Mouse (Mus musculus): ENCODE results near the gene Proca1.

Gene Proca1

DNA sequence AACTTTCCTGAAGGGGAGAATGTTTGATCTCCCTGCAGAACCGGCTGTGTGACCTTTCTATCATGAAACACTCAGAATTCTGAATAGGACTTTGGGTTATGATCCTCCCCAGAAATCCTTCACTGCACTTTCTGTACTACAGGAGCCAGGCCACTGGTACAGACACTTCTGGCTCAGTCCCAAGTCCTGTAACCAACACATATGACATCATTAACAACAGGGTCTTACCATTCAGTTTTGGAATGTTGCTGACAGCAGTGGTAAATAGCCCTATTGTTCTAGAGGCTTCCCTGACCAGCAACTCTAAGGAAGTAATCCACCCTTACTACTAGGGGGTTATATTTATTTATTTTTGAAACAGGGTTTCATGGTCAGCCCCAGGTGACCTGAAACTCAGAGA is at the start of gene Proca1:
TSS of gene Proca1 (plus strand) at position 280 of the 400 bp plus-strand sequence.
- no peak for DNase-seq (ENCODE audit: low read depth)

DNA sequence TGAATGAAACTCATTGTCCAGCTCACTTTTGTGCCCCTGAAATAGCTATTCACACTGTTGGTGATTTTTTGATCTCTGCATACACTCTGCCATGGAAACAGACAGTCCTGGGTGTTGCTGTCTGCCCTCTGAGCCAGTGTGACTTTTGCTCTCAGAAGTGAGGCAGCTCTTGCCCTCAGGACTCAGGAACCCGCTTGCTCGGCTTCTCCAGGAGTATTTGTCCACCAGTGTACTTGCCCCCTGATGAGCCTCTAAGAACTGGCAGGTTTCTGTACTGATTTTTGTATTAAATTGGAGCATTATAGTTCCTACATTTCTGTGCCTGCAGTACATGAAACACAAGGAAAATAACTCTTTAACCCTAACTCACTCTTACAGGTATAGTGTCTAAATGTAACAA is 49.7 kb upstream of the Proca1 start:
- DNase-seq (ENCODE audit: low read depth) = no peak

DNA sequence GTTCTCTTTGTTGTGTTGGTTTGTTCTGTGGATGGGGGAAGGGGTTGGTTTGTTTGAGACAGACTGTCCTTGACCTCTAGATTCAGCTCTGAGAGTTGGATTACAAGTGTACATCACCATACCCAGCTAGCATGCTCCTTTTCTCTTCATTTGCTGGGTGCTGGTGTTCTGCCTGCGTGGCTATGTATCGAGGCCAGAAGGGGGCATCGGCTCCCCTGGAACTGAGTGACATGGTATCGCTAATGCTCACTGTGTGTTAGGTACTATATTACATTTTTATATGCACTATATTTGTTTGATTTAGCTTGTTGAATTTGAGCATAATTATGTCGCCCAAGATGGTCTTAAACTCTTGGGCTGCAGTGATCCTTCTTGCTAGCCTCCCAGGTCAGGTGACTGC is 47.0 kb upstream of the Proca1 start:
- DNase-seq (ENCODE audit: low read depth) = no peak

DNA sequence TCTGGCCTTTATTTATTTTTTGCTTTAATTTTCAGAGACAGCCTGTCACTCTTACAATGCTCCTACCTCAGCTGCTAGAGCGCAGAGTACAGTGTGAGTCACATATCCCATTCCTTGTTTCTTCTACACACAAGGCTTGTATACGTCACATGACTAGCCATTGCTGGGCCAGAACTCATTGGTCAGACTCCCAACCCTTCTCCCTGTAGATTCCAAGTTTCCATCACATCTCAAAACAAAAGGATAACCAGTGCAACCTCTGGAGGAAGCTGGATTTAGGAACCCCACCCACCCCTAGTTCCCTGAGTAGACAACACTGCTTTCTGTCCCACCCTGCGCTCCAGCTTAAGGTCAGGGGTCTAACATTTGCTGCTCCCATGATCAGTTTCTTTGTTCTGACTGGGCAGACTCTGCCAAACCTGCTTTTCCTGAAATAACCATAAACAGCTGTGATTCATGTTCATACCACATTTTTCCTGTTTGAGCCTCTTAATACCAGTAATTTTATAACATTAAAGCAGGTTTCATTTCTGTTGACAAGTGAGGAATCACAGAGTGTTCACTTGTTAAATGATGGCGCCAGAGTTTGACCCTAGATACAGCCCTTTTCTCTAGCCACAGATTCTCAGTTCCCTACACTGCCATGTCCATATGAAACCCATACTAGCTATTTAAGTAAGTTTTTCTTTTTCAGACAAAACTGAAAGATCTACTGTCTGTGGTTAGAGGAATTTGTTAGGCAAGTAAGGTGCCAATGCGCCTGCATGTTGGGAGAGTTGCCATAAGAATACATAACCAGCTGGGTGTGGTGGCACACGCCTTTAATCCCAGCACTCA is 46.3 kb upstream of the Proca1 start:
- no peak for DNase-seq (ENCODE audit: low read depth)

DNA sequence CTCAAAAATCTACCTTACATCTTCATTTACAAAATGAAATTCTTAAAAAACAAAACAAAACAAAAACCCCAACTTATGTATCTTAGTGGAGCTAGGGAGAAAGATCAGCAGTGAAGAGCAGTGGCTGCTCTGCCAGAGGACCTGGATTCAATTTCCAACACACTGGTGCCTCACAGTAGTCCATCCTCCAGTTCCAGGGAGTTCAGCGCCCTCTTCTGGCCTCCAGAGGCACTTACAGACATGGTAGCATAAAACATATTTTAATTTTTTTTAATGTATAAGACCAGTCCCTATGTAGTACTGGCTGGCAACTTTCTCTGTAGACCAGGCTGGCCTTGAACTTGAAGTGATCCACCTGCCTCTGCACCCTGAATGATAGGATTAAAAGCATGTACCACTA is 42.0 kb upstream of the Proca1 start:
- DNase-seq (ENCODE audit: low read depth) = peak; percentile 61

DNA sequence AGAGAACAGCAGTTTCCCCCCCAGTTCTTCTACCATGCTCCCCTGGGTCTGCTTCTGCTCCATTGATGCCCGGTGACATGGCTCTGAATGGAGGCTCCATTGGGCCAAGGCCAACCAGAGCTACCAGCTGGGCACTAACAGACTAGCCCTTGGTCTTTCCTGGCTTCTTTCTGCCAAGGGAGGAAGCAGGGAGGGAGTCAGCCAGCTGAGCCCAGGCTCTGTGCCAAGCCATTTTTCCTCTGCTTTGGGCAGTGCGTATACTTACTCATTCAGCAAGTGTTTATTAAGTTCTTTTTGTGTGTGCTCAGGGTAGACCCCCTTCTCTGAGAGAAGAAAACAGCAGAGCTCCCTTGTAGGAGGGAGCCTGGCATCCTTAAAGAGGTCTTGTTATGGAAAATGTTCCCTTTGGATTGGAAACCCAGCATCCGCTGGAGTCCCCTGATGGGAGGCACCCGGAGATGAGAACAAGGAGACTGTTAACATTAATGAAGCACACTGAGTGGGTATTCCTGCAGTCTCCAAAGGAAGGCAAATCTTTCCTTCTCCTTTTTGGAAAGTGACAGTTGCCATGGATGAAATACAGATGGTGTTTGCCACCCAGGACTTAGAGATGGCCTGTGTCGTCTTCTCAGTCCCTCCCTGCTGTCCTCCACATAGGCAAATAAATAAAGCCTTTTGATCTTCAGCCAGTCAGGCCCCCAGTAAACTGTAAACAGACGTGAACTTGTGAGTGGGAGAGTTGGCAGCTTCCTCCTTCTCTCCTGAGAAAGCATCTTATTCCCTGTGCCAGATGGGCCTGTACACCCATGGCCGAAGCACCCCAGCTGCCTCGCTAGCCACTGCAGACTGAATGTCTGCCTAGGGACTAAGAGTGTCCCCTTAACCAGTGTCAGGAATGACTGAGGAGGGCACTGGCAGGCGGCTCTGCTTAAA is 40.6 kb upstream of the Proca1 start:
- no peak for DNase-seq (ENCODE audit: low read depth)

DNA sequence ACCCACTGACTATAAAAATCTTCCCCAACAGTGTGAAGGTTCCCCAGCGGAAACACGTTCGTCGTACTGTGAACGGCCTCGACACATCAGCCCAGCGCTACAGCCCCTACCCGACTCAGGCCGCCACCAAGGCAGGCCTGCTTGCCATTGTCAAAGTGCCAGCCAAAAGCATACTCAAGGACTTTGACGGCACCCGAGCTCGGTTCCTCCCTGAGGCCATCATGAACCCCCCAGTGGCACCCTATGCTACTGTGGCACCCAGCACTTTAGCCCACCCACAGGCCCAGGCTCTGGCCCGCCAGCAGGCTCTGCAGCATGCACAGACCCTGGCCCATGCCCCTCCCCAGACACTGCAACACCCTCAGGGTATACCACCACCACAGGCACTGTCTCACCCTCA is 39.4 kb upstream of the Proca1 start:
- DNase-seq (ENCODE audit: low read depth) = no peak

DNA sequence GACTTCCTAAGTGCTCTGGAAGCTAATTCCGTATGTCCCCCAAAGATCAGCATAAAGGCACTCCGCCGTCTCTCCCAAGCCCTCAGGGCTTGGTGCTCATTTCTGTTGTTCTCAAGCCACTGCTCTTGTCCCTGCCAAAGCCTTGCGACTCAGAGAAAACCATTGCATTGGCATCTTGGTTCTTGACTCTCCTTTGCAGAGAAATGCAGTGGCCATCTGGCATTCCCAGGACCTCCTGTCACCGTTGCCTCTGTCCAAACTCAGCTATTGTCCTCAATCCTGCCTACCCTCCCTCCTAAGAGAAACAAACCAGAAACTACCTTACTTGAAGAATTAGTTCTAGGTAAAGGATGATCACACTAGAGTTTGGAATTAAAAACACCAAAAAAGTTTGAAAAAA is 37.5 kb upstream of the Proca1 start:
- no peak for DNase-seq (ENCODE audit: low read depth)

DNA sequence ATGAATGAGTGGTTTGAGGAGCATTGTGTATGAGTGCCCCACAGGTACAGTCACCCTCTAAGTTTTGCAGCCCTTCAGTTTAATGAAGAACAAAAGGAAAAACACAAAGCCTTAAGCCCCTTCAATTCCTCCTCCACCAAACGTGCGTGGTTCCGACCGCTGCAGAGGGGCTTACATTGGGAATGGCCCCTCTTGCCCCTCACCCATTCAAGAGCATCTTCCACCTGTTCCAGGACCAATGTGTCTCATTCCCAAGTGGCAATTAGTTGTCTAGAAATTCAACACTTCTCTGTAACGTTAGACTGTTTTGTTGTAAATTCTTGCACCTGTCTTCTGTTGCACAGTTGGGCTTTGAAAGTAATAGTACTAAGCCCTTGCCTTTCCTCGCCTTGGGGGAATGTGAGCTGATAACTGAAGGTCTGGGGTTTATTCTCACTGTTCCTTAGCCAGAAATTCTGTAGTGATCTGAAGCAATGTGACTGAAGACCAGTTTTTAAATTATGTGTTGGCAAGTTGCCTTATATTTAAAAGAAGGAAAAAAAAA is 37.0 kb upstream of the Proca1 start:
- DNase-seq (ENCODE audit: low read depth) = no peak

DNA sequence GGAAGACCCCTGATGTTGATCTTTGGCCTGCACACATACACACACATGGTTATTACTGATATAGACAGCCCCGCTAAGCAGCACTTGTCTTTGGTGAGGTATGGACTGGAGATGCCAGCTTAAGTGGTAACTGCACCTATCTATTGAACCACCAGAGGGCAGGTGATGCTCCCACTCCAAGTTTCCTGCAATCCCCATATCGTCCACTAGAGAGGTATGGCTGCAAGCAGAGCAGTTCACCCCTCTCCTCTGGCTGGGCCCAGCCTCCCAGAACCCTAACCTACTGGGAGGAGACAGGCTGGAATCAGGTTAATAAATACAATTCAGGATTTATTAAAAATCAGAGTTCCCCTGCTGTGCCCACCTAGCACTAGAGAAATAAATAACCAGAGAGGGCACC is 34.1 kb upstream of the Proca1 start:
- DNase-seq (ENCODE audit: low read depth) = peak; percentile 86

DNA sequence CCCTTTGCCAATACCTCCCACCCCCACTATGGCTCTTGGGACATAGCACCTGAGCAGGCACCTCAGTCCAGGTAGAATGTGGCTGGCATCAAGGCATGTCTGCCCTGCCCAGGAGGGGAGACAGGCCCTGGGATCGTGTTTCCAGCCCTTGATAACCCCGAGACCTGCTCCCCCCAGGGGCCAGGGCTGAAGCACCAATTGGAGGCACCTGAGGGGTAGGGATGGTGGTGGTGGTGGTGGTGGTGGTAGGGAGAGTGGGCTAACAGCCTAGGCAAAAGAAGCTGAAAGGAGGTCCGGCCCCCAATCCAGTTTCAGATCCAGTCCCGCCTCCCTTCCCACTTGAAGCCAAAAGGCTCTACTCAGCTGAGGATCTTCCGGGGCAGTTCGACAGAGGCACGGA is 33.6 kb upstream of the Proca1 start:
- DNase-seq (ENCODE audit: low read depth) = no peak

DNA sequence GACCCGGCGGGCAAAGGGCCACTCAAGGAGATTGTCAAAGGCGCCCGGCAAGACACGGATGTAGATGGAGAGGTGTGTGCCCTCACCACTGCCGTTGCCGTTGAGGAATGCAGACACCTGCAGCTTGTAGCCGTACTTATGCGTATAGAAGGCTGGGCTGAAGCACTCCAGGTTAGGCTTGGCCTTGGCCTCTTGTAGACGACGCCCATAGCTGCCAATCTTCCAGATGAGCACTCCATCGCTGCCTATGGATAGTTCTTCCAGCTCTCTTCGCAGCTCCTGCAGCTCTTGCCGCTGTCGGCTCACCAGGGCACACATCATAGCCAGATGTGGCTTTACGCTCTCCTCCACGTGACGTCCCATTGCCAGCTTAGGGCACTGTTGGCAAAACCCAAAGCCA is 33.0 kb upstream of the Proca1 start:
- no peak for DNase-seq (ENCODE audit: low read depth)

DNA sequence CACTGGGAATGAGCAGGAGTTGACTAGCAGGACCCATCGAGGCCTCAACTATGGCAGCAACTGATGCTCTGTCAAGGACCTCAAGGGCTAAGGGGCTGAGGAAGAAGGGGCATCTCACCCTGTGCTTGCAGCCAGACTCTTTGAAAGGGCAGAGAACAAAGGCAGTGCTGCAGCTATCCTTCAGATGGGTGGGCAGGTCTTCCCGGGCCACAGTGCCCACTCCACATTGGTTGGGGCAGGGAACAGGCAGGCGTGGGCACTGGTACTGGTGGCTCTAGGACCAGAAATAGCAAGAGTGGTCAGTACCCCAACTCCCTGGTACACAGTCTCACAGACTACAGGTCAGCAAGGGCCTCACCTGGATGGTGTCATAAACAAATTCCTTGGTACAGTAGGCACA is 32.5 kb upstream of the Proca1 start:
- DNase-seq (ENCODE audit: low read depth) = no peak

DNA sequence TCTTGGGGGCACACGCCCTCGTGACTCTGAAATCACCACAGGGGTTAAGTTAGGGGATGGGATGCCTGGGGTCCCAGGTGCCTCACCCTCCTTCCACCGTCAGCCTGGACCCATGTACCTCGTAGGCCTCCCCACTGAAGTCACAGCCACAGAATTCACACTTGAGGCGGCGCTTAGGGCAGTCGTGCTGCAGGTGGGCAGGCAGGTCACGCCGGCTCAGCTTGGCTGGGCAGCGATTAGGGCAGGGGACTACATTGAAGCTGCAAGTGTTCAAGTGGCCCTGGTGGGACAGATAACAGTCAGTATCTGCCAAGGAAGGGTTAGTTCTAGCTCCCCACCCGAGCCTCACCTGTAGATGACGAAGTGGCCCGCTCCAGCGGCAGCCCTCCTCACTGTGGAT is 32.0 kb upstream of the Proca1 start:
- DNase-seq (ENCODE audit: low read depth) = no peak

DNA sequence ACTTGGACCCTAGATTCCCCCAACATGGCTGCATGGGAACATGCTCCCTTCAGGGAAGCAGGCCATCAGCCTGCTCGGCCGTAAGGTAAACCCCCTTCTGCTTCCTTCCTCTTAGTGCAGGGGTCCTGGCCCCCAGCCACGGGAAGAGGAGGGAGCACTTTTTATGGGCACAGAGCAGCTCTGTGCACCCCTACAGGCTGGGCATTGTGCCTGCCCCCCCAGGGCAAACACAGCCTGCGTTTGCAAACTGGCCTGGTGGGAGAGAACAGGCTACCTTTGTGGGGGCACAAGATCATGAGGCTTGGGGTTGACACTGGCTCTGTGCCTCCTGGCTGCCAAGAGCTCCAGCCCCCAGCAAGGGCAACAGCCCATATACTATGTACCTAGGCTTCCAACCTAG is 31.2 kb upstream of the Proca1 start:
- no peak for DNase-seq (ENCODE audit: low read depth)

DNA sequence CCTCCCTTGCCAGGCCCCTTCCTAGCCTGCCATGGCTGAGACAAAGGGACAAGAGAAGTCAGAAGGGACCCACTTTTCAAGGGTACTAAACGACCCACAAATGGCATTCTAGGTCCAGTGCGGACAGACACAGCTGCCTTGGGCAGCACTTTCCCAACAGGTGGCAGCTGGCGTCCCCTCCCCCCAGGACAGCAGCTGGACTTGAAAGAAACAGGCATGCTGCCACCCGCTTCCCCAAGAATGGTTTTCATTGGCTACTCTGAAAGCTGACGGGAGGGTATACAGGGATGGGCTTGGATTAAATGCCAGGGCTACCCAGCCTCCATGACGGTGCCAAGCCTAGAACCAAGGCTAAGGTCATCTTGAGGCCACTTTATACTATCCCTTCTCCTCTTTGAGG is 30.7 kb upstream of the Proca1 start:
- no peak for DNase-seq (ENCODE audit: low read depth)

DNA sequence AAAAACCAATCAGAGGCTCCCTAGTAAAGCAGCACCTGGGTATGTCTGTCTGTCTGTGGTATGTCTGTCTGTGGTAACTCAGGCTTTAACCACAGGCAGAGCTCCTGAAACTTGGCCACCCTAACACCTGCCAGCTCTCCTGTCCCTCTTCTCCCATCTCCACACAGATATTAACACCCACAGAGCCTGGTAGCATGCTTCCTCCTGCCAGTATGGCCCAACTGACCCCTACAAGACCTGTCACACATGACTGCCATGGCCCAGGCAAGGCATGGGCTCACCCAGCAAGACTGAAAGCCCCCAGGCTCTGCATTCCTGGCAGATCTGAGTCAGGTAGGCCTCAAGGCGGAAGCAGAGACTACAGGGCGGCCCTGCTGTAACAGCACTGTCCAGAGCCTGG is 30.1 kb upstream of the Proca1 start:
- no peak for DNase-seq (ENCODE audit: low read depth)

DNA sequence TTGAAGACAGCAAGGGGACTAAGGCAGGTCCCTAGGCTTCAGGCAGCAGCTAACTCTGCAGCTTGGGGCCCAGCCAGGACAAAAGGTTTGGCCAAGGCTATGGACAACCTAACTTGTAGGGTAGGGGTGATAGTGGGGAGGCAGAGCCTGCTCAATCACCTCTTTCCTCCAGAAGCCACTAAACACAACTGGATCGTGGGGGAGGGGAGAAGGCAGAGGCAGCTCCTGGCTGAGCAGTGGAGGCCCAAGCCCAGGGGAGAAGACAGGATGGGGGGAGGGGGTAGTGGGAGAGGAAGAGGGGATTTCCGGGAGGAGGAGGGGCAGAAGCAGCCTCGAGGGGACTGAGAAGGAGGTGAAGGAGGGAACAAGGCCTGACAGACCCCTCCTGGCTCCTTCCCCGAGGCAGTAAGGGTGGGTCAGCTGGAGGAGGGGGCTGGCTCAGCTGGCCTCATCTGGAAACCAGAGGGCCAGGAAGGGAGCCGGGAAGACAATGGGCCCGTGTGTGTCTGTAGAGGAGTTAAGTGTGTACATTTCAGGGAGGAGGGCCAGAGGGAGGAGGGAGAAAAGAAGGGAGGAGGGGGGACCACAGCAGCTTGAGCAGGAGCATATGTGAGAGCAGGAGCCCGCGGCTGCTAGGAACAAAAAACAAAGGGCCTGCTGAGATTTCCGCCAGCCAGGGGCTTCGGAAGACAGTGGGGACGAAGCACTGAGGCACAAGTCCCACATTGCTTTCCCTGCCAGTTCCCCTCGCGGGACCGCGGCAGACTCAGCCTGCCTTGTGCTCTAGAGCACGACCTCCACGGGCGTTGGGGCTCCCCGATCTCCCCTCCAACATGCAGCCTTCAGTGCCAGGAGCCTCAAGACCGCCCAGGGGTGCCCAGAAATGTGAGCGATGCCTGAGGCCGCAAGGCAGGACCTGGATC is 29.2 kb upstream of the Proca1 start:
- no peak for DNase-seq (ENCODE audit: low read depth)

DNA sequence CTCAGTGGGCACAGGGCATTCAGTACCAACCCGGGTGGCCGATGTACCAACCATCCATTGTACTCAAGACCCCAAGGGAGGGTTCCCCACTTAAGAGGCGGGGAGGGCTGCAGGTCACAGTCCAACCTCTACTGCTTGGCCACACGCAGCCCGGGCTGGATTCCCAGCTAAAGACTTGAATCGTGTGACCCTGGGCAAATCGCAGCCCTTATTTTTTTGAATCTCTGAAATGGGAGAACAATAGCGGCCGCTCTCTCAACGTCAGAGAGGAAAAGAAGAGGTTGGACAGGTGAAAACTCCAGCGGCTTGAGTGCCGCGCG is 28.6 kb upstream of the Proca1 start:
- DNase-seq (ENCODE audit: low read depth) = no peak

DNA sequence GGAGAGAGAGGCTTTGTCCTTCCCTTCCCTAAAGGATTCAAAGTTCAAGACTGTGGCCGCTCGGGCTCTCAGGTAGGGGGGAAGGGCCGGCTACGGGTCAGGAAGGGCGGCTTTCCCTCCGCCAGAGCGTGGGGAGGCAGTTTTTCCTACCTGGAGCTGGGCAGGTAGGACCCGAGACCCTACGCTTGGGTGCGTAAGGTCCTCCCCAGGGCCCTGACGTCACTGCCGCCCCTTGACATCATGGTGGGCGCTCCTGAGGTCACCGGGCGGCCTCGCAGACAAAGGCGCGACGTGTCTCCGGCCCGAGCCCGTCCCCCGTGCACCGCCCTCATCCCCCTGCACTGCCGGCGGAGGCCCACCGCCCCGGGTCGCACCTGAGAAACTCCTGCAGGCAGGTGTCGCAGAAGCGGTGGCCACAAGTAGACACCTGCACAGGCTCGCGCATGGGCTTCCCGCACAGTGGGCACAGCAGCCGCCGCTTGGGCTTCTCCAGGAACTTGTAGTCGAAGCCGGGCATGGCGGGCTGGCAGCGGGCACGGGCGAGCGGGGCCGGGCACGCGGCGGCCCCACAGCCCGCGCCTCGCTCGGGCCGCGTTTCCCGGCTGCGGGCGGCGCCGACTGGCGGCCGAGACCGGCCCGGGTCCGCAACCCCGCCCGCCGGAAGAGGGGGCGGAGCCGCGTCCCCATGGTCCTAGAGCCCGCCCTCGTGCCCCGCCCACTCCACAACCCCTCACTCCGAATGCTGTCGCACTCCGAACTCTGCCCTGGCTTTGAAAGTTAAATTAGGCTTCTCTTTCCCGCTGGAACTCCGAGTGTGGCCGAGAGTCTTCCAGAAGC is 28.1 kb upstream of the Proca1 start, which contains the start of gene Traf4:
TSS of gene Traf4 (minus strand) at position 666 of the 837 bp plus-strand sequence.
- DNase-seq (ENCODE audit: low read depth) = peak; percentile 74

DNA sequence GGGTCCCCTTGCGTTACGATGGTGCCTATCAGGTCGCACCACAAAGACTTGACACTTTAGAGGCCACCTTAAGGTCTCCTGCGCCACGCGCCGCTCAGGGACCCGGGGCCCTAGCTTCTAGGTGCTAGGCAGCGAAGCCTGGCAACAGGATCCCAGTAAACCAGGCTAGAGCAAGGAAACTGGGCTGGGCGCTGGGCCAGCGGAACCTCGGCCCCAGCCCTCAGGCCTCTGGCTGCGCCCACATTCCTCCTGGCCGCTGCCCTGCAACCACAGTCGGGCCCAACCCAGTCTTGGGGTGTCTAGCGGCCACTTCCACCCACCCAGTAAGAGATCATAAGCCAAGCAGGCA is 27.5 kb upstream of the Proca1 start:
- no peak for DNase-seq (ENCODE audit: low read depth)
